Mouse (Mus musculus) E14TG2a.4 (cell line): Measurements from ENCODE around the gene Cntnap1.

Experiments used
- CTCF ChIP-seq: conservative IDR thresholded peaks from 2 replicates; pipeline ENCODE4 v1.5.1; 2014; ENCODE audit warnings: low read length
- NANOG ChIP-seq: IDR thresholded peaks from 2 replicates; pipeline ENCODE4 v1.6.1; 2014; ENCODE audit warnings: borderline replicate concordance, low read length, mixed read lengths

DNA sequence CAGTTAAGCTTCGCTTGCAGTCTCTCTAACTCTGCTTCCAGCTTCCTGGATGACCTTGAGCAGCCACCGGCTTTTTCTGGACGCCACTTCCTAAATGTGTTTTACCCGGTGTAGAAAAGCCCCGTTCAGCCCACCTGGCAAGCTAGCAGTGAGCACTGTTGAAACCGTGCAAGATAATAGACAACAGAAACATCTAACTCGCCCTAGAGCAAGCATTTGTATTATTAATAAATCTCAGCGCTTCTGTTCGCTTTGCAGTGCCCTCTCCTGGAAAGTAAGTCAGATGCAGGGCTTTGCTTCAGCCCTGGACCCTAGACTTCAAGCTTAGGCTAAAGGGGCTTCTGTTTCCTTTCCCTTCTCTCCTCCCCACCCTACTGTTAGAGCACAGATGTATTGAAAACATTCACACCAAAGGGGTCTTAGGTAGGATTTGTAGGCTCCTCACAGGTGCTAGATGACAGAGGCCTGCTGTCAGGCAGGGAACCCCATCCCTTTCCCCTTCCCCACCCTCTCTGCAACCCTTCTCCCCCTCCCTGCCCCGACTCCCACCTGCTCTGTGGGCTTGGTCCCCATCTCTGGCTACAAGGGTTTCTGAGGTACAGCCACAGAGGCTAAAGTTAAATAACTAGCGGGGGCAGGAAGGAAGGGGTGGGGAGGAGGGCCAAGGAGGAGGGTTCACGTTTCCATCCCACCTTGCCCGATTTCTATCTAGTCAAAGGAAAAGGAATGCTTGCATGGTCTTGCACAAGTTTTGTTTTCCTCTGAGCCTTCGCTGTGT is 4.7 kb downstream of the Cntnap1 start, which contains the start of gene Ccr10:
- TF ChIP-seq CTCF: no peak; the same call in 1 of the 2 replicates
- no peak for TF ChIP-seq NANOG
